Mouse (Mus musculus) ovary, adult 18-20 months (tissue): Measurements from ENCODE around the gene Prdm16.

Source experiments
- DNase-seq: peaks from one replicate; pipeline ENCODE4 v3.0.0; 2022; ENCODE audit warnings: low spot score, mixed read lengths

Prdm16 gene

GRCm38 (mm10) chr4:154333300-154333699 is 303.4 kb downstream of the Prdm16 start:
- DNase-seq: no peak

- no peak for DNase-seq
Observed at GRCm38 (mm10) chr4:154331271-154331670, 305.4 kb downstream of the Prdm16 start.

GRCm38 (mm10) chr4:154330001-154330400 is 306.7 kb downstream of the Prdm16 start:
- no peak for DNase-seq

- no peak for DNase-seq
Observed at GRCm38 (mm10) chr4:154328836-154329235, 307.8 kb downstream of the Prdm16 start.

GRCm38 (mm10) chr4:154328431-154328830 is 308.2 kb downstream of the Prdm16 start:
- no peak for DNase-seq

- DNase-seq: no peak
Observed at GRCm38 (mm10) chr4:154325410-154325809, 311.3 kb downstream of the Prdm16 start.

- DNase-seq: no peak
Observed at GRCm38 (mm10) chr4:154313622-154313967, 323.1 kb downstream of the Prdm16 start.

- no peak for DNase-seq
Observed at GRCm38 (mm10) chr4:154312935-154313621, 323.6 kb downstream of the Prdm16 start.

GRCm38 (mm10) chr4:154312143-154312812 is 324.4 kb downstream of the Prdm16 start:
- no peak for DNase-seq

GRCm38 (mm10) chr4:154310576-154311262 is 326.0 kb downstream of the Prdm16 start:
- DNase-seq: no peak

- no peak for DNase-seq
Observed at GRCm38 (mm10) chr4:154309131-154309530, 327.5 kb downstream of the Prdm16 start.

- DNase-seq: no peak
Observed at GRCm38 (mm10) chr4:154301466-154301881, 335.2 kb downstream of the Prdm16 start, which contains the start of gene Arhgef16. TSS of gene Arhgef16 (minus strand) at chr4:154301676.

- no peak for DNase-seq
Observed at GRCm38 (mm10) chr4:154299541-154300271, 337.0 kb downstream of the Prdm16 start.

- no peak for DNase-seq
Observed at GRCm38 (mm10) chr4:154297761-154298160, 338.9 kb downstream of the Prdm16 start.

GRCm38 (mm10) chr4:154294262-154294731 is 342.4 kb downstream of the Prdm16 start:
- no peak for DNase-seq

- no peak for DNase-seq
Observed at GRCm38 (mm10) chr4:154293735-154294201, 342.9 kb downstream of the Prdm16 start.

- no peak for DNase-seq
Observed at GRCm38 (mm10) chr4:154283671-154284070, 353.0 kb downstream of the Prdm16 start.

- DNase-seq: no peak
Observed at GRCm38 (mm10) chr4:154279481-154279880, 357.2 kb downstream of the Prdm16 start.

- no peak for DNase-seq
Observed at GRCm38 (mm10) chr4:154273000-154273399, 363.7 kb downstream of the Prdm16 start.

- DNase-seq: no peak
Observed at GRCm38 (mm10) chr4:154269520-154269919, 367.2 kb downstream of the Prdm16 start.

- DNase-seq: no peak
Observed at GRCm38 (mm10) chr4:154267511-154267910, 369.2 kb downstream of the Prdm16 start.
